Mouse (Mus musculus) gastrocnemius, postnatal 14 days (tissue): ENCODE measurements around the gene Stk32c. TPM values are rescaled to one million over a fixed set of nuclear protein-coding genes. Genes with fewer than 3 reads are reported as not detected.

Experiments
- DNase-seq: peaks from one replicate; pipeline ENCODE4 v3.0.0; 2021; ENCODE audit warnings: mixed read lengths
- intact Hi-C: fragments of 180-260 bp; cut with DNase I; formaldehyde crosslinking; loops from one replicate; pipeline ENCODE4 v1.15.1; 2025; ENCODE audit warnings: low total_unique reads
- total RNA-seq, 2 experiments: library from RNA; stranded (reverse); gene quantifications; 2 replicates each; pipeline ENCODE4 v1.2.3; 2021

Gene Stk32c
- total RNA-seq, 2 experiments from 2014 or later, result 1.2 to 1.4 TPM

DNA sequence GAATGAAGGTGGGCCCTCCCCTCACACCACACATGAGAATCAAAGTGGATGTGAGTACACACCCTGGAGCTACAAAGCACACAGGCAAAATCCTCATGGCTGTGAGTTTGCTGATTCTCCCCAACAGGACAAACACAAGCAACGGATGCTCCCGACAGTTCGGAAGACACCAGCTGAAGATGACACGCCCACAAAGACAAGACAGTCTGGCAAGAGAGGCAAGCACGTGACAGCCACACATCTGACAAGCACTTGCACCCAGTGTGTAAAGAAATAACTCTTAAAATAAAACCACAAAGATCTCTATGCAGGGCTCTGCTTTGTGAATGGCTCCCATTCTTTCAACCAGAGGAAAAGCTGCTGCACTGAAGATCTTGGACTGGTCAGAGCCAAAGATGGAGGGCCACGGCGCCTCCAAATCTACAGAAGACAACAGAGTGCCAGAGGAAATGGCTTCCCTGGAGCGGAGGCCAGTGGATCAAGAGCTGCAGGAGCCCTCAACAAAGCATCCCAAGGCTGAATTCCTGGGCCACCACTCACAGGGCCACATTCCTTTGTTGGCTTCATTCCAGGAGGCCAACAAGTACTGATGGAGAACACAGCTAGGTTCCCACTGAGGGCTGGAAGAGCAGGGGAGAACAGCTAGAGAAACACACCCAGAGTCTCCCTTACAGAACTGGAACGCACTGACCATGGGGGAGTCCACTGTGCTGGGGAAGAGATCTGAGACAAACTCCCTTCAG lies 105.0 kb downstream of the Stk32c start:
- no peak for DNase-seq
- intact Hi-C loops, result no loop called here

DNA sequence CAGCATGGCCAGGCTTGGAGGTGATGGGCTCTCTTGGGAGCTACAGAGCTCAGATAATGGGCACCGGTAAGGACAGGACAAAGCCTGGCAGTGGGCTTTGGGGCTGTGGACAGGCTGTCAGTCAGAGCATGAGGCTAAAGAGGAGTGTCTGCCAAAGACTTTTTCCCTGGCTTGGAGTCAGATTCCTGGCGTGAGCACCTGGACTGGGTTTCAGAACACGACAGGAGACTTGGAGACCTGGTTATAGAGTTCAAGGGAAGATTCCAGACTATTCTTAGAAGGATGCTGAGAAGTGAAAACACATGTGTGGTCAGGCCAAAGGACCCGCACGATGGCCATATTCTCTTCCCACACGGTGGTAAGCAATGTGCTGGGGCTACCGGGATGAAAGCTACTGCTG lies 107.4 kb downstream of the Stk32c start:
- DNase-seq, result no peak
- intact Hi-C loops, result no loop called here

DNA sequence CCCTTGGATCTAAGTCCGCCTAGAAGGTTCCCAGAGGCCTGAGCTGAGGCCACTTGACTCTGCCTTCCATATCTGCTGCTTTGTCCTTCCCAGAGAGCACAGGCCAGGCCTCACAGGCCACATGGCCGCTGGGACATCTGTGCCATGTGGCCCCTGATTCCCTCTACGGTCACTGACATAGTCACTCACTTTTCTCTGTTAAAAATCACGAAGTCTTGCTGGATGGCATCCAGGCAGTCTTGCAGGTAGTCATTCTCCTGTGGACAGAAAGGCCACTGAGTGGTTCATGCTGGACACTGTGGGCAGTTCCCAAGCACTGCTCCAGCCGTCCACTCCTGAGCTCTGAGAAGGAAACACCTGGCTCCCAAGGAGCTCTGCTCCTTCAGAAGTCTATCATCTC lies 108.0 kb downstream of the Stk32c start:
- no peak for DNase-seq
- intact Hi-C loops, result no loop called here

DNA sequence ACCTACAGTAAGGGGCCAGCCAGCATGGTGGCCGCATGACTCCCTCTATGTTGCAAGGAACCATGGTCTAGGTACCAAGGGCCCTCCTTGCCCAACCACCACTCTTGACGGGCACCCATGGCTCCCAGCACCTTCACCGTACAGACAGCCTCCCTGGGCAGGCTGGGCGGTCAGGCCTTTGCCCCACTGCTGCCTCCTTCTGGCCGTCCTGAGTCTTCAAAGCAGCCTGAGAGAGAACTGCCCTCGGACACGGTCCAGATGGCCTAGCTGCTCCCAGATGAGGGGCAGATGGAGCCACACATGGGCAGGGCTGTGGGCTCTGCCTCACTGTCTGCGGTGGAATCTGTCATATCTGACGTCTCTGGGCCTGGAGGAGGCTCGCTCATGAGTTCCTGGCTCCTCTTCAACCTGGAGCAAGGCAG lies 109.1 kb downstream of the Stk32c start:
- no peak for DNase-seq
- intact Hi-C loops, result no loop called here

DNA sequence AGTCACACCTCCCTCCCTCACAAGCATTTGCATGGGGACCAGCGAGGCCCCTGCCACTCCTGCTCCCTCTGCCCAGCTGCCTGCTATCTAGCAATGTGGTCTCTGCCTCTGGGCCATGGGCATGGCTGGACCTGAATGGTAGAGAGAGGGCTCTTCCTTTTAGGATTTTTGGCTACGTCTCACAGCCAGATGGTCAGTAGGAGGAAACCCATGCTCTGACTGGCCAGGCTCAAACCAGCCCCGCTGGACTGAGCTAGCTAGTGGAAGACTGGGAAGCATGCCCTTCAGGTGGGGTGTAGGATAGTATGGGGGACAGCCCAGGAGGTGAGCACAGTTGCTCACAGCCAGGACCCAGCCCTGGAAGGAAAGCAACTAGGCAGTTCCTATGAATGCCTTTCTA lies 111.3 kb downstream of the Stk32c start:
- DNase-seq, result no peak
- intact Hi-C loops, result no loop called here

DNA sequence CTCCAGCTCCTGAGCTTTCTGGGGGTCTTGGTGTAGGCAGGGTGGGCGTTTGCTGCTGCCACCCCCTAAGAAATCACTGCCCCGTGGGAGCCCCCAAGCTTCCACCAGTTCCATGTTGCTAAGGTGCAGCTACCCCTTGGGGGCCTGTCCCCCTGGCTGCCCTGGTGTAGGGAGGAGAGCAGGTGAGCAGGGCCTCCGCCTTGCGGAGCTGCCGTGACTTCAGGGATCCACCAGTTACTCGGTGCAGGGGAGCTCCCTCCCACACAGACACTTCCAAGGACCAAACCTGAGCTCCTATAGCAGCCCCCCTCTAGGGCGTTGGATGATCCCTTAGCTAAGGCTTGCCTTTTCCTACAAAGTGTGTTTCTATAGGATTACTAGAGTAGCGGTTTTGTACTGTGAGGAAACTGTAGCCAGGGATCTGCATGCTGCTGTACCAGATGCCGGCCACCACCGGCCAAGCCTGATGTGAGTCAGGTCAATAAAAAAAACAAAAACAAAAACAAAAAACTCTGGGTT lies 111.8 kb downstream of the Stk32c start:
- no peak for DNase-seq
- intact Hi-C loops, result no loop called here

DNA sequence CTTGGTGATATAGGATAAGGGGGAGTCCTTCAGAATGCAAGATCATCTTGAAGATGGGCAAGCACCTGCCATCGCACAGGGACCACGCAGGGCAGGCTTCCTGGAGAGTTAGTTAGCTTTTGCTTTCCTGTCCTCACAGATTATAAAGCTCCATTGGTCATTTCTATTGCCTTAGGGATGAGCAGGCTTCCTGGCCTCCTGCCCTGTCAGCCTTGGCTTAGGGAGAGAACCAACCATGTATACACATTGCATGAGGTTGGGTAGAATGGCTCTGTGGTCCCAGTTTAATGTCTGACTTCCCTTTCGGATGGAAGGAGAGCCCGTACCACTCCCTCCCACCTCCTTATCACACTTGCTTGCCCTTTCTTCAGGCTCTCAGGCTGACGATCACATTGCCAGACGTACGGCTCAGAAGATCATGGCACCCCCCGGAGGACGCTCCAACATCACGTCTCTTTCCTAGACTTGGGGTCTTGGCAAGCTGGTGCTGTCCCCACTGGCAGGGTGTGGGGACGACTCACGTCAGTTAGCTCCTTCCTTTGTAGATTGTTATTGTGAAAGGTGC lies 112.5 kb downstream of the Stk32c start:
- intact Hi-C loops, result no loop called here
- no peak for DNase-seq

DNA sequence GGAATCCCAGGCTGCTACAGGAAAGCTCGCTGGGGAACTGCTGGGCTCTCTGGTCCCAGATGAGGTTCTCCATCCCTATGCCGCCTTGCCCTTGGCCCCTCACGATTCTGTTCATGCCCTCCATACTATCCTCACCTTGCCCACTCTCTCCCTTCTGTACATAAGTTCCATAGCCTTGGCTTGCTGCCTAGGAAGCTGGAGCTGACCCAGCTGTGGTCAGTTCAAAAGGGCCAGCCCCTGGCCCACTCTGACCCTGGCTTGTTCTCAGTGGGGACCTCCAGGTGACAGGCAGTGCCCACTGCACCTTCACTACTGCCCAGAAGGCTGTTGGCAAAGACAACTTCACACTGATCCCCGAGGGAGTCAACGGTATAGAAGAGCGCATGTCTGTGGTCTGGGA lies 116.7 kb downstream of the Stk32c start:
- intact Hi-C loops, result no loop called here
- no peak for DNase-seq

DNA sequence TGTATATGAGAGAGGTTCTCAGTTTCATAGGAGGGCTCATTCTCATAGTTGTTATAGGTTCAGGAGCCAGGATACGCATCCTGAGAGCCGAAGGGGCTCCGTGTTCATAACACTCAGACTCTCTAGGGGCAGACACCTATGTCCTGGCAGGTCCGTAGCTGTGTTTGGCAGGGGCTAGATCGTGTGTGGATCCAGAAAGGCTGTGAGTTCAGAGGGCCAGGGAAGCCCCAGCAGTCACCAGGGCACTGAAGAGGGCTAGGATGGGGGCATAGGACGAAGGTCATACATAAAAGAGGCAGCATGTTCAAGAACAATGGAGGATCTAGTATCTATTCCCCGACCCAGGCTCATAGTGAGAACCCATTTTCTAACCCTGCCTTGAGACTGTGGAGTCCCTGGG lies 117.8 kb downstream of the Stk32c start:
- intact Hi-C loops, result no loop called here
- no peak for DNase-seq

DNA sequence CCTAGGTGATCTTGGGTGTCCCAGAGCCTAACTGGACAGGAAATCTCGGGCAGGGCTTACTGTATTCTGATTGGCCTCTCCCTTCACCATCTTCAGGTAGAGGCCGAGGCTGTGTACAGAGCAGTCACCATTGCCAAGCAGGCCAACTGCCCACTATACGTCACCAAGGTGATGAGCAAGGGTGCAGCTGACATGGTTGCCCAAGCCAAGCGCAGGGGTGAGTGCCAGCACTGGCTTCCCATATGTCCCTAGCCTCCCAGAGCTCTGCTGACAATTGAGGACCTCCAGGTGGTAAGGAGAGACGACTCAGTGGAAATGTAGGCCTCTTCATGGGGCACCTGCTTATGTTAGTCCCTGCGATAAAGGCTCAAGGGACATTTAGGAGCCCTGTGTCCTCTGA lies 118.3 kb downstream of the Stk32c start:
- DNase-seq, result no peak
- intact Hi-C loops, result no loop called here

DNA sequence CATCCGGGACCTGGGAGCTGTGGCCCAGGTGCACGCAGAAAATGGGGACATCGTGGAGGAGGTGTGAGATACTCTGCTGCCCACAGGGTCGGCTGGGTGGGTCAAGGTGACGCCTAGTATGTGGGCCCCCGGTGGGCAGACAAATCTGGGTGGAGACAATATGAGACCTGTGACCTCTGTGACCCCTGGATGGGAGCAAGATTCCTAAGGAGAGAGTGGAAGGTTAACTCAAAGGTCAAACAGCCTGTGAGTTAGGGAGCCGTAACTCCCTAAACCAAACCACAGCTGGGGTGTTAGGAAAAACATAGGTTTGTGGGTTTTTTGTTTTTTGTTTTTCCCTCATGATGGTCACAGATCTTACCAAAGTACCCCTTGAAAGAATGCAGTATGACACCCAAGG lies 119.3 kb downstream of the Stk32c start:
- intact Hi-C loops, result no loop called here
- DNase-seq, result no peak

DNA sequence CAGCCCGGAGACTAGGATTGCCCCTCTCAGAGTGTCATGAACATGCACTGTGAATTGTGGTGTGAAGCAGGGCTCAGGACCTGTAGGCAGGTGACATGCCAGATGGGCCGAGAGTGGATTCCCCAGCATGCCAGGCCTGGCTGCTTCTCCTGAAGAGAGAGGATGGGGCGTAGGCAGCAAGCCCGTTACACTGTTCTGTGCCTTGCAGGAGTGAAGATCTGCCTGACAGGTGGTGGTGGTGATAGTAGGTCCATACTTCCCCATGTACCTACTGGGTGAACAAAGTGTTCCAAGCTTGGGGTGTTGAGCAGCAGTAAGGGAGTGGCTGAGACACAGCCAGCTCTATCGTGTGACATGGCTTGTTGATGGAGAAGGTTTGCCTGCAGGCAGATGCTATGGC lies 120.0 kb downstream of the Stk32c start:
- DNase-seq, result no peak
- intact Hi-C loops, result no loop called here

DNA sequence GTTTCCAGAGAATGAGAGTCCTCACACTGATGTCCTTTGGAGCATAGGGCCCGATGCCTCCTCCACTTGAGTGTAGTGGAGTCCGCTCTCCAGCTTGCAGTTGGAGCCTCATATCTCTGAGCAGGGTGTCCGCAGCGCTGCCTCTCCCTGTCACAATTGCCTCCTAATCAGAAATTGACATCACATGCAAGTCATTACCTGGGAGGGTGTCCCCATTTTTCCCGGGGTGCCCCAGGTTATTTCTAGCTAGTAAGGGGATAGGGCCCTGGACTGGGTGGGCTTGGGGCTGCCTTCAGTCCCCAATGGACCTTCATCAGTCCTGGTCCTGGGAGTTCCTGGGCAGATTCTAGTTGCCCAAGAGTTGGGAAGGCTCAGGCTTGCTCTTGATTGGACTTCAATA lies 120.4 kb downstream of the Stk32c start:
- intact Hi-C loops, result no loop called here
- no peak for DNase-seq

DNA sequence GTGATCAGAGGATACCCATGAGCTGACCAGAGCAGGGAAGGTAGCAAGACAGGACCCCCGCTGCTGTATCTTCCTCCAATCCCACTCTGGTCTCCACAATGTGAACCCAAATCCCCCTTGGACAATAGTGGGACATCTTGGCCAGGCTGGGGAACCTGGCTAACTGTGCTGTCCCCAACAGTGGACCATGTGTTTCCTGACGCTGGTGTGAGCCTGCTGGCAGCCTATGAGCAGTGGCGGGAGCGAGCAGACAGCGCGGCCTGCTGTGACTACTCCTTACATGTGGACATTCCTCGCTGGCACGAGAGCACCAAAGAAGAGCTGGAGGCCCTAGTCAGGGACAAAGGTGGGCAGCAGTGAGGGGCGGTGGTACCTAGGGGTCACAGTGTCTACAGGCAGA lies 121.4 kb downstream of the Stk32c start:
- DNase-seq, result no peak
- intact Hi-C loops, result no loop called here

DNA sequence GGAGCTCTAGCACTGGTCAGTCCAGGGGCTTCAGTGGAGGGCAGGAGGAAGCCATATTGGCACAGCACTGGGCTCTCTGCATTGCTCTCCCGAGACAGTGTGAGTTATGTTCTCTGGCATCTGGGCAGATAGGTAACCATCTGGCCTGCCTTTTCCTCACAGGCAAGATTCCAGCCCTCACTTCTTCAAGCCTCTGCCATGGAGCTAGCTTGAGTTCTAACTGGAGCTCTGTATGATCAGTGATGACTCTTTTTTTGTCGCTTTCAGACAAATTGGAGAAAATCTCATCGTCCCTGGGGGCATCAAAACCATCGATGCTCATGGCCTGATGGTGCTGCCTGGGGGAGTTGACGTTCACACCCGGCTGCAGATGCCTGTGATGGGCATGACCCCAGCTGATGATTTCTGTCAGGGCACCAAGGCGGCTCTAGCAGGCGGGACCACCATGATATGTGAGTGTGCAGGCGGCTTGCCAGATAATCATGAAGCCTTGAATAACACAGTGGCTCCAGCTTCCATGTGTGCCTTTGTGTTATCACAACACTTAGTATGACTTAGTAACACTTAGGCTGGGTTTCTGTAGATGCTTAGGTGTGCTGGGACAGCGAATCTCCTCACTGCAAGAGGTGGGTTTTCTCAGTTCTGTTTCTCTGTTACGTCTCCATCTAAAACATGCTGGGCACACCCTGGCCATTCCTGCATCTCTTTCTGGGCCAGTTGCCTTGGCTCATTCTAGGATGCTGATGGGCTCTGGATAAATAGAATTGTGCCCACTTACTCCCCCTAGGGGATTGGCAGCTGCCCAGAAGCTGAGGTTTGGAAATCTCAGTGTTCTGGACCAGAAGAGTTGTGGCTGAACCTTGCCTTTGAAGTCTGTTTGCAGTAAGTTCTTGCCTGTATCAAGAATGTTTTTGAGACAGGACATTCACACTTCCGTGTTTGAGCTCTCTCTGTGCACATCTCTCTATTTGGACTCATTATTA lies 122.9 kb downstream of the Stk32c start:
- DNase-seq, result no peak
- intact Hi-C loops, result no loop called here

DNA sequence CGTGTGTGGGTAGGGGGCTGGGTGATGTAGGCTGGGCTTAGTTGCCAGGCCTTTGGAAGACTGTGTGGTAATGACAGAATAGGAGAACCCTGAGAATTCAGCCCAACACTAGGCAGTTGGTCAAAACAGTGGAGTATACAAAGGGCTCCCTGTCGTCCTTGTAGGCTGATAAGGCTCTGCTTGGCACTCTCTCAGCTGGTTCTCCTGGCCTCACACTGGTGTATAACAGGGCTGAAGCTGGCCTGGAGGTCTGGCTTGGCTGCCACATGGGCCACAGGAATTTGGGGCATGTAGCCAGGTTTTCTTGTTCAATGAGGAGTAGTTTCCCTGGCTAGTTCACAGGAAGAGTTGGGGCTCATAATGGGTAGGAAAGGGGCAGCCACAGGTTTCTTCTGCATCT lies 125.3 kb downstream of the Stk32c start:
- DNase-seq, result peak; percentile 18
- intact Hi-C loops, result no loop called here

DNA sequence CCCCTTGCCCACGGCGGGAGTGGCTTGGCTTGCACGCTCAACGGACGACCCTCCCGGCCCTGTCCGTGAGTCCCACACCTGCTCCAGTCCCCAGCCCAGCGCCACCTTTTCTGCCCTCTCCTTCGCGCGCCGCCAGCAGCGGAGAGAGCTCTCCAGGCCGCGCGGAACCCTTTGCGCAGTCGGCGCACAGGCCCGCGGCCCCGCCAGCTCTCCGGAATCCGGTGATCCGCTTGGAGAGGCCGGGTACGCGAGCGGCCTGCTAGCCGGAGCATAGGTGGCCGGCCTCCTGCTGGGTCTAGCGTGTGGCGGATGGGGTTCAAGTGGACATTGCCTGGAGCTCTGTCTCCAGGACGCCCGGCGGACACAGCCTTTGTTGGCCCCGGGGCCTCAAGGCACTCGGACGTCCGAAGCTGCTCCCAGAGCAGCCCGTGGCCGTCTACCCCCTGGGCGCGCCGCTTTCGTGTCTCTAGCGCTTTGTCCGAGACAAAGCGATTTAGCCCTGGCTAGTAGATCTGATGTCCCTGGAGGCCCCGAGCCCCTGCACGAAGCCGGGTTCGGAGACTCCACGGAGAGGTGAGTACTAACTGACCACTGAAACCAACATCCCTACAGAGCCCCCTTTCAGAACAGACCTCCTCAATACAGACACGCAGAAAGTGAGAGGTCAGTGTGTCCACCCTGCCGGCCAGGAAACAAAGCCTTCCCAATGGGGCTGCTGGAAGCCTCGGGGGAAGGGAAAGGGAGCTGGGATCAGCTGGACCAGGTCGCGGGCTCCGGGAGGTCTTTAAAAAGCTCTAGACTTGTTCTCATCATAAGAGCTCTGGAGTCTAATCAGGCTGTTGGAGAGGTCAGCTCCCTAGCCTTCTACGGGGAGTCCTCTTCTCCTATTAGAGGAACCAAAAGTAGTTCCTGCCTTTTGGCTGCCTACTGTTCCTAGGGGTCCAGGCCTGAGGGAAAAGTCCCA lies 126.6 kb downstream of the Stk32c start:
- DNase-seq, result peak; percentile 17
- intact Hi-C loops, result no loop called here

DNA sequence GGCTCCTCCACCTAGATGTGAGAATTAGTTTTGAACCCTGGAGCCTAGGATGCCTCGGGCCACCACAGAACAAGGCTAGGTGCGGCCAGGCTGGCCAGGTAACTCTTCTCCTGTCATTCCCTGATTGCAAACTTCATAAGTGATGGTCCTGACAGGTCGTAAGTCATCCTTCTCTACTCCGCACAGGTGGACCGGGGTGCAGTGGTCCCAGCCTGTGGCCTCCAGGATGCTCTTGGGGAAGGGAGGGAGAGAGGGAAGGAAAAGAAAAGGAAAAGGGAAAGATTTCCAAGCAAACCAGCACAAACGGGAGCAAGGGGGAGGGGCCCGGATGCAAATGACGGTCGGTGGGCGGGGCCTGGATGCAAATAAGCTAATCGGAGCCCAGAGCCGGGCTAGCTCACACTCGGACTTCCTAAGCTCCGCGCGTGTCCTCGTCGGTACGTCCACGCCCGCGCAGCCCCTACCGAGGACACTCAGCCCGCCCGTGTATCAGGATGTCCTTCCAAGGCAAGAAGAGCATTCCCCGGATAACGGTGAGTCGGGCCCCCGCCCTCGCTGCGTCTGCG lies 127.4 kb downstream of the Stk32c start, which contains the start of gene Dpysl4:
TSS of gene Dpysl4 (plus strand) at position 373 of the 566 bp plus-strand sequence.
- peak; percentile 56 for DNase-seq
- intact Hi-C loops, result no loop called here

DNA sequence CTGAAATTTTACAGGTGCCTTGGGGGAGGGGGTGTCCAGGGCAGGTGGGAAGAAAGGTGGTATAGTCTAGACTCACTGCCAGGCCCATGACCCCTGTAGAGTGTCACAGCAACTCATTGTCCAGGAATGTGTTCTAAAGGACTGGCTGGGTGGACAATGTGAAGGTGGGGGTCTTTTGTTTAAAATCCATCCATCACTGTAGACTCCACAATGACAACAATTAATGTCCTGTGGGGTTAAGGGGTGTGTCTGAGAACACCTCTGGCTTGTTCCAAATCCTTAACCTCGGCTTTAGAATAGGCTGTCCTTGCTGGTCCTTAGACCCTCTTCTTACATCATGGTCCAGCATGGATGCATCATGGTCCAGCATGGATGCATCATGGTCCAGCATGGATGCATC lies 128.8 kb downstream of the Stk32c start:
- DNase-seq, result no peak
- intact Hi-C loops, result no loop called here
